Mouse (Mus musculus): ENCODE results near the gene Clec2l.
A peak's percentile ranks its signal among the peaks of the same experiment; 100 is the strongest.

Clec2l gene

DNA sequence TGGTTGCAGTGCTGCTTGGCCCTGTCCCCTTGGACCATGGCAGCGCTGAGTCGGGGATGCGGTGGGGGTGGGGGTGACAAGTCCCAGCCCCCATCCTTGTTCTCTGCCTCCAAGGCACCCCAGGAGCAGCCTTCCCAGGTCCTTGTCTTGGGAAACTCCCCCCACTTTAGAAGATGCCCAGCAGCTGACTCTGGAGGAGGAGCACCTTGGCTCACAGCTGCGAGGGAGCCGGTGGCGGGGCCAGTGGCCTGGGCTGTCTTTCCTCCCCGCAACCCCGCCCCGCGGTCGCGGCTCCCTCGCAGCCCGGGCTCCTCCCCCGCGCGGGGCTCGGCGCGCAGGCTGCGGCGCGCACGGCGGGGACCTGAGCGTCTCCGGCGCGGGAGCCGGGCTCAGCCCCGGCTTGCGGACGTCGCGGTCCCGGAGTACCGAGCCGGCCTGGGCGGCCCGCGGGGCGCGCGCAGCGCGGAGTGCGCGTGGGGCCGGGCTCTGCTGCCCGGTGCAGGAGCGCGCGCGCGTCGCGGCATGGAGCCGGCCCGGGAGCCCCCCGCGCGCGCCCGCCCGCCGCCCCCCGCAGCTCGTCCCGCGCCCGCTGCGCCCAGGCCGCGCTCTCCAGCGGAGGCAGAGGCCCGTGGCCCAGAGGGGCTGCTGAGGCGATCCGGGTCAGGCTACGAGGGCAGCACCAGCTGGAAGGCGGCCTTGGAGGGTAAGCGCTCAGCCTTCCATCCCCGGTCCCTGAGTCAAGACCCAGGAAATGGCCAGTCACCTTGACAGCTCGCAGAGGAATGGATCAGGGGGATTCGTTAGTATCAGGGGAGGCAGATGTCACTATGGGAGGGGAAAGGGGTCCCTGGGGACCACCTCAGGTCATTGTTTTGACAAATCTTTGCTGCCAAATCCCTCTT is at the start of gene Clec2l:
Gene Clec2l, plus strand, starts transcription at position 356 of the 902 bp plus-strand sequence.
- DNase-seq (ENCODE audit: low spot score in 2 of 2), result no peak

GRCm38 (mm10) chr6:38622406-38622805 is 40.5 kb upstream of the Clec2l start:
- no peak for DNase-seq (ENCODE audit: low spot score in 2 of 2)

- no peak for DNase-seq (ENCODE audit: low spot score in 2 of 2)
These were observed 39.4 kb upstream of the Clec2l start for GRCm38 (mm10) chr6:38623457-38623856.

DNA sequence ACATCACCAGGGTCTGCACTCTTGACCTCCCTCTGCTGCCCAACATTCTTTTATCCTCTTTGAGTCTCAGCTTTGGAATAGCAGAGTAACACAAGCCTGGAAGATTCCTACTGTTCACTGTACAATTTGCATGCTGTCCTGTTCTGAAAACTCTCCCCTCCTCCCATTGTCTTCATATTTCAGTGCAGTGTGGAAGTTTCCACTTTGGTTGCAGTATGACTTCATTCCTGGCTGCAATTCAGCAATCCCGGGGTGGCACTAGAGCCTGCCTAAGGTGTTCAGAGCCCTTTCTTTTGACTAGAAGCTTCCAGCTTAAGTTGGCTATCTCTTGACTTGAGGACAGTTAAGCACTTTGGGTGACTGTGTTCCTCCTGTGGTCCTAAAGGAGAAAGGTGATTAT is 38.4 kb upstream of the Clec2l start:
- no peak for DNase-seq (ENCODE audit: low spot score in 2 of 2)

DNA sequence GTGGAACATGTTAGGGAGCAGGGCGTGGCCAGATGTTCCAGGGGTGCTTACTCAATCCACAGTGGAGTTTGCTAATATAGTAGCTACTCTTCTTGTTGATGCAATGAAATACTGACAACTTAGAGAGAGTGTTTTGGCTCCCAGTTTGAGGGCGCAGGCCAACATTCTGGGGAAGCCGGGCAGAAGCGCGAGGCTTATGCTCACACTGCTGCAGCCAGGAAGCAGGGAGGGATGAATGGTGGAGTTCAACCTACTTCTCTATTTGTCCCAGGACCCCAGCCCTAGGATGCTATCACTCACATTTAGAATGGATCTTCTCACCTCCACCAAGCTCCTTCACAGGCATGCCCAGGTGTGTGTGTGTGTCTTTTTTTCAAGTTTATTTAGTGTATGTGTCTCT is 36.8 kb upstream of the Clec2l start:
- DNase-seq (ENCODE audit: low spot score in 2 of 2), result no peak

GRCm38 (mm10) chr6:38627081-38627480 is 35.8 kb upstream of the Clec2l start:
- no peak for DNase-seq (ENCODE audit: low spot score in 2 of 2)

- DNase-seq (ENCODE audit: low spot score in 2 of 2), result no peak
These were observed 35.4 kb upstream of the Clec2l start for GRCm38 (mm10) chr6:38627486-38627885.

DNA sequence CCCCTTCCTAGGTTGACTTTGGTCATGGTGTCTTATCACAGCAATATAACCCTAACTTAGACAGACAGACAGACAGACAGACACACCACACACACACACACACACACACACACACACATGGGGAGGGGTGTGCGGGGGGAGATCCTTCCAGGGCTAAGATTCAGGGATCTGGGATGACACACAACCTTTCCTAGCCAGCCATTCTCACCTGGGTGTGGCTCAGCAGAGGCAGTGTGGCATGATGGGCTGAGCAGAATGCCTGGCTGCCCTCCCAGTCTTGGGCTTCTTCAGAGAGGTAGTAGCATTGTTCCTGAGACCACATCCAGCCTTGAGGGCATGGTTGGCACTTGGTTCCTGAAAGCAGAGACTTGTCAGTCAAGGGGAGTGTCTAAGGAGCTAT is 33.3 kb upstream of the Clec2l start:
- no peak for DNase-seq (ENCODE audit: low spot score in 2 of 2)

DNA sequence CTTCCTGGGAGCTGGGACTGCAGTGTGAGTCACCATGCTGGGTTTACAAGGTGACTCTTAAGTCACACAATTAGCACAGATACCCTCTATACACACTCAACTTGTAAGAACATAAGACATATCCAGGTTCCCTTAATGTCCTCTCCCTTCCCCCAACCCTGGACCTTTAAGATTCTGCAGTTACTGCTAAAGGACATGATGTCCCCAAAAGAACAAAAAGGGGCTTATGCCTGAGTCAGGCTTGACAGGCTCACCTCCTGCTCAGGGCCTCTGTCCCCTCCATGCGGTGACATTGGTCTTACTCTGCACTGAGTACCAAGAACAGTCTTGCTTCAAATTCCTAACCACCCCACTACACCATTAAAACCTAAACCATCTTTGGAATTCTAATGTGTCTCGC is 30.0 kb upstream of the Clec2l start:
- DNase-seq (ENCODE audit: low spot score in 2 of 2), result no peak

DNA sequence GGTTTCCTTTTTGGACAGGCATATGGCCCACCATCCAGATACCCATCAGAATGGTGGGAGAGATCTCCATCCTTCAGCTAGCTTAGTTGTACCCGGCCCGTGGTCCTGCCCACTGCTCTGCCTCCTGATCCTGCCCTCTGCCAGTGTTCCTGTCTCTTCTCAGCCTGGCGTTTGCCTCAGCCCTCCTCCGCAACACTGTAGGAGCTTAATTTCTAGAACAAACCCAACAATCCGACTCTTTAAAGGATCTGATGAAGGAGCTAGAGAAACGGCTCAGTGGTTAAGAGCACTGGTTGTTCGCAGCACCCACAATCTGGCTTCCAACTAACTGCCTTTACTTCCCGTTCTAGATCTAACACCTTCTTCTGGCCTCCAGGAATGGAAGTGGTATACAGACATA is 28.4 kb upstream of the Clec2l start:
- no peak for DNase-seq (ENCODE audit: low spot score in 2 of 2)

GRCm38 (mm10) chr6:38635941-38636851 is 26.7 kb upstream of the Clec2l start:
- peak; percentile 12 to 43 for DNase-seq (ENCODE audit: low spot score in 2 of 2)

- peak; percentile 32 to 38 for DNase-seq (ENCODE audit: low spot score in 2 of 2)
These were observed 25.8 kb upstream of the Clec2l start, which contains the start of gene Klrg2 for GRCm38 (mm10) chr6:38636852-38637618. TSS of gene Klrg2 (minus strand) at chr6:38637242.

- DNase-seq (ENCODE audit: low spot score in 2 of 2), result no peak
These were observed 22.5 kb upstream of the Clec2l start for GRCm38 (mm10) chr6:38640401-38640800.

GRCm38 (mm10) chr6:38641228-38641627 is 21.6 kb upstream of the Clec2l start:
- DNase-seq (ENCODE audit: low spot score in 2 of 2), result no peak

GRCm38 (mm10) chr6:38641645-38642044 is 21.2 kb upstream of the Clec2l start:
- DNase-seq (ENCODE audit: low spot score in 2 of 2), result no peak

- DNase-seq (ENCODE audit: low spot score in 2 of 2), result no peak
These were observed 20.3 kb upstream of the Clec2l start for GRCm38 (mm10) chr6:38642593-38642992.

DNA sequence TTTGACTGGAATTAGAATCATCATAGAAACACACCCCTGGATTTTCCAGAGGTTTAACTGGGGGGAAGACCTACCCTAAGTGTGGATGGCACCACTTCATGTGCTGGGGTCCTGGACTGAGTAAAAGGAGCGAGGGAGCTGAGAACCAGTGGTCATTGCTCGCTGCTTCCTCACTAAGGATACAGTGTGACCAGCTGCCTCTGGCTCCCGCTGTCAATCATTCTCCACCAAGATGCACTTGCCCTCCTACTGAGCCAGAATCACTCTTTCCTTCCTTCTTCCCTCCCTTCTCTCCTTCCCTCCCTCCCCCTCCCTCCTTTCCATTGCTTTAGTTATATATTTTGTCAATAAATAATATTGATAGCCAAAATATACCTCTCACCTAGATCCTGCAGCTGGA is 19.8 kb upstream of the Clec2l start:
- DNase-seq (ENCODE audit: low spot score in 2 of 2), result no peak

GRCm38 (mm10) chr6:38649545-38649944 is 13.3 kb upstream of the Clec2l start:
- DNase-seq (ENCODE audit: low spot score in 2 of 2), result peak; percentile 20 to 67

DNA sequence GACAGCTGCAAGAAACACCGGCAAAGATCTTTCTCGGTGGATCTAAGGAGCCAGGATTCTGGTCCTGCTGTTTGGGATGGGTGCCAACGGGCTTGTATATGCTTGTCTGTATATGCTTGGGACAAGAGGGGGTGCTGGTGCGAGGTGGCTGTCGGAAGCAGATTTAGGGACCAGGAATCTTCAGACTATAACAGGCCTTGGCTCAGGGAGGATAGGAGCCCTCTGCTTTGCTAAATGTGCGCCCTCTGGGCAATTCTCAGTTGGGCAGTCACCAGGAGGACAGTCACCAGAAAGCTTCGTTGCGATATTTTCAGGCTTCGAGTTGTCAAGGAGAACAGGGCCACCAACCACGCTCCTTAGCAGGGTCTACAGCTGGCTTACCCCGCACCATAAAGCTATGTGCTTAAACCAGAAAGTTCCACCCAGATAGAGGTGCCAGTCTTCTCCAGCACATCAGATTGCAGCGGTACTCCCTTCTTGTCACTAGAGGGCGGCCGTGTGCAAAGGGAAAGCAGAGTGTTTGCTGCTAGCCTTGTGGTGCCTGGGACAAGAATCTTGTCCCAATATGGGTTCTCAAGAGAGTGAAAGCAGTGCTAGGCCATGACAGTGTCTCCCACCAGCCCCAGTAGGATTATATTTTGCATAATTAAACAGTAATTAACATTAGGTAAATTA is 12.5 kb upstream of the Clec2l start:
- peak; percentile 55 to 79 for DNase-seq (ENCODE audit: low spot score in 2 of 2)

DNA sequence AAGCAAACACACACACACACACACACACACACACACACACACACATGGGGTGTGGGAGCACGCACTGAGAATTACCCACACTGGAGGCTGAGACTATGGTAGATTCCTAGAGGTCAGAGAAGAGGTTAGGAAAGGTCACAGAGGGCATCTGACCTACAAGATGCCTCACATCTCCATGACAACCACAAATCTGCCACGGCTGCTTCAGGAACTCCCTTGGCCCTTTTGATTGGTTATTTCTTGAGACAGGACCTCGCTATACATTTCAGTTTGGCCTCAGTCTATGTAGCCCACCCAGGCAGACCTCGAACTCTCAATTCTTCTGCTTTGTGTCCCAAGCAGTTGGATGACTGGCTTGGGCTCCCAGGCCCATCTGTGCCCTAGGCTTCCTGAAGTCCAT is 1.2 kb upstream of the Clec2l start:
- DNase-seq (ENCODE audit: low spot score in 2 of 2), result no peak

- DNase-seq (ENCODE audit: low spot score in 2 of 2), result peak in 1 of 2 experiments; percentile 44
These were observed 6.7 kb downstream of the Clec2l start for GRCm38 (mm10) chr6:38669580-38669979.
